Mouse (Mus musculus): Measurements from ENCODE around the gene Vopp1. TPM values are rescaled to one million over a fixed set of nuclear protein-coding genes. Genes with fewer than 3 reads are reported as not detected.

Gene Vopp1
- polyA plus RNA-seq, 1 experiment from 2014 or later, result 39.7 TPM

- Histone ChIP-seq H3K4me1 (no peaks in the 10 kb centered on the region), H3K36me3 (peaks cover 10% of the 10 kb centered on the region; the same call in 1 of the 2 replicates), H3K27ac (replicated peaks) (no peak overlapping the region), H3K9ac (no peak overlapping the region), H3K4me3 (replicated peaks) (no peak overlapping the region), H3K27me3 (no peaks in the 10 kb centered on the region), H3K4me2 (replicated peaks) (no peak overlapping the region), H3K9me3 (replicated peaks) (no peaks in the 10 kb centered on the region)
- 80% methylated on average over 3 of the region's 3 CpGs for WGBS
- no peak for ATAC-seq (ENCODE audit: insufficient number of reproducible peaks, low FRiP score, low TSS enrichment, low read depth)
These were observed 44.6 kb downstream of the Vopp1 start for GRCm38 (mm10) chr6:57780359-57780758.

DNA sequence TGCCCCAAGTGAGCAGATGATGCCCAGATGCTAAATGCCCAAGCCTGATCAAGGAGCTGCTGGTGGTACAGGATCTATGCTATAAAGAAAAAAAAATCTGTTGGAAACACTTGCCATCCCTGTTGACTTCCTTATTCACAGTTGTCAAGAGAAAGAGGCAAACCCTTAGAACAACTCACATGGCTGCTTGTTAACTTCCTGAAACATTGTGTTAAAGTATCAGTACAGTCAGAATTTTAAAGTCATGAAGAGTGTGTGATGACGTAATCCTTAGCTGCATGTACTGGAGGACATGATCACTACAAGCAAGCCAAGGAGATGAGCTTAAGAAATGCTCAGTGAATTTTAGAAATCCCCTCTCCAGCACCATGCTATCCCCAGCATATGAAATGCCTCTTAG is 51.2 kb downstream of the Vopp1 start:
- H3K27ac ChIP-seq (replicated peaks), result no peak overlapping the region
- ATAC-seq (ENCODE audit: insufficient number of reproducible peaks, low FRiP score, low TSS enrichment, low read depth), result no peak

GRCm38 (mm10) chr6:57770467-57771190 is 54.3 kb downstream of the Vopp1 start:
- no peaks in the 10 kb centered on the region for H3K27me3 ChIP-seq
- 82% methylated on average over 1 of the region's 1 CpGs for WGBS
- H3K4me1 ChIP-seq, result no peaks in the 10 kb centered on the region
- no peak overlapping the region for H3K4me3 ChIP-seq (replicated peaks)
- H3K9ac ChIP-seq, result no peak overlapping the region
- peaks cover 8% of the 10 kb centered on the region; the same call in 1 of the 2 replicates for H3K36me3 ChIP-seq
- no peak overlapping the region for H3K27ac ChIP-seq (replicated peaks)
- no peak overlapping the region for H3K4me2 ChIP-seq (replicated peaks)
- H3K9me3 ChIP-seq (replicated peaks), result no peaks in the 10 kb centered on the region
- no peak for ATAC-seq (ENCODE audit: insufficient number of reproducible peaks, low FRiP score, low TSS enrichment, low read depth)

More for the DNA sequence above, 51.2 kb downstream of the Vopp1 start:
- Histone ChIP-seq H3K4me2 (replicated peaks) (no peak overlapping the region), H3K27me3 (no peaks in the 10 kb centered on the region), H3K9ac (no peak overlapping the region), H3K9me3 (replicated peaks) (no peaks in the 10 kb centered on the region), H3K36me3 (peaks cover 16% of the 10 kb centered on the region), H3K4me1 (no peaks in the 10 kb centered on the region), H3K4me3 (replicated peaks) (no peak overlapping the region)
- 96% methylated on average over 1 of the region's 1 CpGs for WGBS

DNA sequence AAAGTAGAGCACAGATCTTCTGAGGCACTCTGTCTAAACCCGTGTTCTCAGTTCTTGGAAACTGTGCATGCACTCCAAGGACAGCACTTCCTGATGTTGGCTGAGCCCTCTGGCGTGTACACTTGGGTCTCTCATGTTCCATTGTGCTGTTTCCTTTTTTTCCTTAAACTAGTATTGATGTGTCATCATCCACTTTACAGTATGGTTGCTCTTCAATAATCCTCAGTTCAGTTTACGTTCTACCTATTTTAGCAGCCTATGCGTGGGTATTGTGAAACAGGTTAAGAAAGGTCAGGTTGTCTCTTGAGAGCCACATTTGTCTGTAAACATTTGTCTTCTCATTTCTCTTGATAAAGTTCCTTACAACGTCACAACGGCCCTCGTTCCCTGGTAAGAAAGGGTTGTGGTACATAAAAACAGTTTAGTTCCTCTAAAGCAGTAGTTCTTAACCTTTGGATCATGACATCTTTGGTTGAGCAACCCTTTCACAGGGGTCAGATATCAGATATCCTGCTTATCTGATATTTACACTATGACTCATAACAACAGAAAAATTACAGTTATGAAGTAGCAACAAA is 55.9 kb downstream of the Vopp1 start:
- H3K4me2 ChIP-seq (replicated peaks), result no peak overlapping the region
- no peak overlapping the region for H3K27ac ChIP-seq (replicated peaks)
- H3K27me3 ChIP-seq, result no peaks in the 10 kb centered on the region
- H3K9ac ChIP-seq, result no peak overlapping the region
- H3K9me3 ChIP-seq (replicated peaks), result no peaks in the 10 kb centered on the region
- no peak for ATAC-seq (ENCODE audit: insufficient number of reproducible peaks, low FRiP score, low TSS enrichment, low read depth)
- H3K4me1 ChIP-seq, result no peaks in the 10 kb centered on the region
- WGBS, result 86% methylated on average over 7 of the region's 7 CpGs
- H3K36me3 ChIP-seq, result peaks cover 3% of the 10 kb centered on the region; the same call in 1 of the 2 replicates
- no peak overlapping the region for H3K4me3 ChIP-seq (replicated peaks)

DNA sequence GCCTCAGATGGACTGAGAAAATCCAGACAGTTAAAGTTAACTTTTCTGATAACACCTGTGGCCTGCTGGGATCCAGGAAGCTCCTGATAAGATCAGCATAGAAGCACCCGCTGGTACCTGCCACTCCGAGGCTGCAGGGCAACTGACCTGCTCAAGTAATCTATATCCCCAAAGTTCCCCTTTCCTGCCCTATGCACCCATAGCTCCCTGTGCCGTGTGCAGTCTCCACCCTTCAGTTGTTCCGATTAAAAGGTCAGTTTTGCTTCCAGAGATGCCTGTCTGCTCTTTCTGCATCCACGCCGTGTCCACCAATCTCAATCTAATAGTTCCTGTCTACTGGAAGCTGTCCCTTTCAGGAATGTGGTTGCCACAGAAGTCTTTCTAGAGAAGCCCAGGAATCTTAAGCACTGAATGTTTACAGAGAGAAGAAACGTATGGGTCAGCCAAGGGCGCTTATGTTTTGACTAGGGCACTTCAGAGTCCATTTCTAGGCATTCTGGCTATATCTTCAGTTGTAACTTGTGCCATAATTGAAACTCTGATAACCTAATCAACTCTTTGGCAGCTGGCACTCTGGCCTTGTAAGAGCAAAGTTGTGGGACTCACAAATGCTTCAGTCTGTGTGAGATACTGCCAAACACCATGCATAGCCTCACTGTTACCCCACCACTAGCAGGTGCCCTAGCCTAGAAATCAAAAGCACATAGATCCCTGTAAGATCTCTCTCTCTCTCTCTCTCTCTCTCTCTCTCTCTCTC is 57.7 kb downstream of the Vopp1 start:
- no peaks in the 10 kb centered on the region for H3K4me1 ChIP-seq
- no peaks in the 10 kb centered on the region for H3K9me3 ChIP-seq (replicated peaks)
- H3K27me3 ChIP-seq, result no peaks in the 10 kb centered on the region
- no peak overlapping the region for H3K27ac ChIP-seq (replicated peaks)
- no peak overlapping the region for H3K9ac ChIP-seq
- no peak for ATAC-seq (ENCODE audit: insufficient number of reproducible peaks, low FRiP score, low TSS enrichment, low read depth)
- no peak overlapping the region for H3K4me3 ChIP-seq (replicated peaks)
- H3K36me3 ChIP-seq, result 0 out of 2 replicates have a peak, but pooled peaks cover 3% of the 10 kb centered on the region
- WGBS, result 79% methylated on average over 8 of the region's 8 CpGs
- no peak overlapping the region for H3K4me2 ChIP-seq (replicated peaks)

DNA sequence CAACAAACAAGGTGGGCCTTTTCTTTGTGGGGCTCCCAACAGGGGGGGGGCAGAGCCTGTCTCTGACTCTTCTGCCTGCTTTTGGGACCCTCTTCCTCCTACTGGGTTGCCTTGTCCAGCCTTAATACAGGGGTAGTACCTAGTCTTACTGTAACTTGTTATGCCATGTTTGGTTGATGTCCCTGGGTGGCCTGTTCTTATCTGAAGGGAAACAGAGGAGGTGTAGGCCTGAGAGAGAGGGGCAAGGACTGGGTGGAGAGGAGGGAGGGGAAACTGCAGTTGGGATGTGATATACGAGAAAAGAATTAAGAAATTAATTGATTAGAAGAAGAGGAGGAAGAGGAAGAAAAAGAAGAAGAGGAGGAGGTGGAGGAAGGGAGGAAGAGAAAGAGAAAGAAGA is 58.7 kb downstream of the Vopp1 start:
- H3K4me3 ChIP-seq (replicated peaks), result no peak overlapping the region
- 0 out of 2 replicates have a peak, but pooled peaks cover 3% of the 10 kb centered on the region for H3K36me3 ChIP-seq
- no peak overlapping the region for H3K9ac ChIP-seq
- H3K27ac ChIP-seq (replicated peaks), result no peak overlapping the region
- ATAC-seq (ENCODE audit: insufficient number of reproducible peaks, low FRiP score, low TSS enrichment, low read depth), result no peak
- H3K4me2 ChIP-seq (replicated peaks), result no peak overlapping the region
- H3K4me1 ChIP-seq, result no peaks in the 10 kb centered on the region
- H3K9me3 ChIP-seq (replicated peaks), result no peaks in the 10 kb centered on the region
- WGBS, result 83% methylated on average over 1 of the region's 1 CpGs
- H3K27me3 ChIP-seq, result no peaks in the 10 kb centered on the region

DNA sequence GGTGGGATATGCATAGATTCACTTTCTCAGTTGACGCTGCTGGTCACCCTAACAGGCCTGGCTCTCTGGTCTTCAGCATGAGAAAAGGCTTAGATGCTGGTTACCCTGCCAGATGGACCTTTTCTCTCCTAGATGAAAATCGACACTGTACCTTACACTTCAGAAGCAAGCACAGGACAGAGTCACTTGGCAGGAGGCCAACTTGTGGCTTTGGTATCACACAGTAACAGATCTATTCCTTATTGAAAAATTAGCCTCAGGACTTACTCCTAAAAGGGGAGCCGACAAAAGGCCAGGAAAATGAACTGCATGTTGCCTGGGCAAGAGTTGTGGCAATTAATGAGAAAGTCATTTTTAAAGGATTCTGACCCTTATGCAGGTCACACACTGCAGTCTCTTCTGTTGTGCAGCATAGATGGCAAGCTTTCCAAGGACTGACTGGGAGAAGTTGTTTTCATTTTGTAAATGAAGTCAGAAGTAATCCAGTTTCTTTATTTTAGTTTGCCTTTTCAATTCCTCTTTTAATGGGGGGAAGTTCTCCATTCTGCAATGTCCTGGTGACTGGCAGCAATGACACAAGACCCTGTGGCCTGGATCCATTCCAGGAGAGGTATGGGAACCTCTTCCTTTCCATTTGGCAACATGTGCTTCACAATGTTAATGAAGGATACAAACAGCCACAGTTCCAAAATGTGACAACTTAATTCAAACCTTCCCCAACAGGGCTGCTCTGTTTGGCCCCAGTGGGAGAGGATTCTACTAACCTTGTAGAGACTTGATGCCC is 59.7 kb downstream of the Vopp1 start:
- H3K36me3 ChIP-seq, result peaks cover 8% of the 10 kb centered on the region; the same call in 1 of the 2 replicates
- WGBS, result 52% methylated on average over 3 of the region's 3 CpGs
- no peak for ATAC-seq (ENCODE audit: insufficient number of reproducible peaks, low FRiP score, low TSS enrichment, low read depth)
- H3K4me2 ChIP-seq (replicated peaks), result no peak overlapping the region
- H3K4me1 ChIP-seq, result no peaks in the 10 kb centered on the region
- H3K4me3 ChIP-seq (replicated peaks), result no peak overlapping the region
- H3K9me3 ChIP-seq (replicated peaks), result no peaks in the 10 kb centered on the region
- no peaks in the 10 kb centered on the region for H3K27me3 ChIP-seq
- H3K27ac ChIP-seq (replicated peaks), result no peak overlapping the region
- no peak overlapping the region for H3K9ac ChIP-seq

DNA sequence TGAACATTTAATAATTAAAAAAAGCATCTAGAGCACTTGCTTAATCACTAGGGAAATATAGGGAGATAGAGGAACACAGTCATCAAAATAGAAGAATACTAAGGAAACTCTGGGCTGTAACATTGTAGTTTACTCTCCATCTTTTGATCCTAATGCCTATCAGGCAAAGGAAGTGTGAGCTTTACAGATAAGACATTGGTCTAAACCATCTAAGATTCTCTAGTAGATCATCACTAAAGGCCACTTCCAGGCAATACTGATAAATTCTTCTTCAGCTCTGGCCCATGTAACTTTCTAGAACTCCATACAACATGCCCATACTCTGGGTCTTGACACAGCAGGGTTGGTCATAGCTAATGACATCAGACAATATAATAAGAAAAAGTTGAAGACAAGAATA is 61.9 kb downstream of the Vopp1 start:
- Histone ChIP-seq H3K27ac (replicated peaks) (no peak overlapping the region), H3K27me3 (no peaks in the 10 kb centered on the region), H3K4me1 (no peaks in the 10 kb centered on the region), H3K4me2 (replicated peaks) (no peak overlapping the region), H3K9me3 (replicated peaks) (no peaks in the 10 kb centered on the region), H3K36me3 (peaks cover 5% of the 10 kb centered on the region; the same call in 1 of the 2 replicates), H3K9ac (no peak overlapping the region), H3K4me3 (replicated peaks) (no peak overlapping the region)
- no peak for ATAC-seq (ENCODE audit: insufficient number of reproducible peaks, low FRiP score, low TSS enrichment, low read depth)

- Histone ChIP-seq H3K9ac (no peak overlapping the region), H3K27me3 (no peaks in the 10 kb centered on the region), H3K9me3 (replicated peaks) (no peaks in the 10 kb centered on the region), H3K4me2 (replicated peaks) (no peak overlapping the region), H3K4me3 (replicated peaks) (no peak overlapping the region), H3K36me3 (no peaks in the 10 kb centered on the region; the same call in 1 of the 2 replicates), H3K4me1 (no peaks in the 10 kb centered on the region), H3K27ac (replicated peaks) (no peak overlapping the region)
- 92% methylated on average over 9 of the region's 9 CpGs for WGBS
- no peak for ATAC-seq (ENCODE audit: insufficient number of reproducible peaks, low FRiP score, low TSS enrichment, low read depth)
These were observed 70.8 kb downstream of the Vopp1 start for GRCm38 (mm10) chr6:57753962-57754759.

GRCm38 (mm10) chr6:57745748-57746129 is 79.2 kb downstream of the Vopp1 start:
- Histone ChIP-seq H3K4me1 (no peaks in the 10 kb centered on the region), H3K27ac (replicated peaks) (no peak overlapping the region), H3K4me2 (replicated peaks) (no peak overlapping the region), H3K27me3 (no peaks in the 10 kb centered on the region), H3K9me3 (replicated peaks) (no peaks in the 10 kb centered on the region), H3K36me3 (no peaks in the 10 kb centered on the region), H3K4me3 (replicated peaks) (no peak overlapping the region), H3K9ac (no peak overlapping the region)
- no peak for ATAC-seq (ENCODE audit: insufficient number of reproducible peaks, low FRiP score, low TSS enrichment, low read depth)
- 90% methylated on average over 2 of the region's 2 CpGs for WGBS

Data from embryonic facial prominence, embryonic 15.5 days (tissue).